Mouse (Mus musculus): Measurements from ENCODE around the gene Gm3002.
"Not testable (repeated sequence)": the region's sequence is repeated elsewhere in the genome, so short reads cannot be mapped to it uniquely, and the experiment has no call there.

Gm3002 gene

GRCm38 (mm10) chr14:3809774-3810173 lies at the start of gene Gm3002:
TSS of gene Gm3002 (plus strand) at chr14:3810074.
- DNase-seq = not testable (repeated sequence)

GRCm38 (mm10) chr14:3845945-3846344 lies 36.1 kb downstream of the Gm3002 start, which contains the start of gene Gm3033:
TSS of gene Gm3033 (plus strand) at chr14:3846245.
- not testable (repeated sequence) for DNase-seq

- not testable (repeated sequence) for DNase-seq
These were observed 74.0 kb downstream of the Gm3002 start, which contains the start of gene Gm2916 for GRCm38 (mm10) chr14:3883872-3884271. TSS of gene Gm2916 (plus strand) at chr14:3884172.

GRCm38 (mm10) chr14:3931456-3931855 lies 121.6 kb downstream of the Gm3002 start, which contains the start of gene Gm3029:
TSS of gene Gm3029 (plus strand) at chr14:3931756.
- not testable (repeated sequence) for DNase-seq

- DNase-seq = not testable (repeated sequence)
These were observed 153.4 kb downstream of the Gm3002 start, which contains the start of gene Gm3095 for GRCm38 (mm10) chr14:3963247-3963646. TSS of gene Gm3095 (plus strand) at chr14:3963547.

- not testable (repeated sequence) for DNase-seq
These were observed 188.2 kb downstream of the Gm3002 start, which contains the start of gene Gm3099 for GRCm38 (mm10) chr14:3998094-3998493. TSS of gene Gm3099 (plus strand) at chr14:3998394.

All from kidney, postnatal 25 days (tissue).